Mouse (Mus musculus): Measurements from ENCODE around the gene Mpped1.
A peak's percentile ranks its signal among the peaks of the same experiment; 100 is the strongest.

DNA sequence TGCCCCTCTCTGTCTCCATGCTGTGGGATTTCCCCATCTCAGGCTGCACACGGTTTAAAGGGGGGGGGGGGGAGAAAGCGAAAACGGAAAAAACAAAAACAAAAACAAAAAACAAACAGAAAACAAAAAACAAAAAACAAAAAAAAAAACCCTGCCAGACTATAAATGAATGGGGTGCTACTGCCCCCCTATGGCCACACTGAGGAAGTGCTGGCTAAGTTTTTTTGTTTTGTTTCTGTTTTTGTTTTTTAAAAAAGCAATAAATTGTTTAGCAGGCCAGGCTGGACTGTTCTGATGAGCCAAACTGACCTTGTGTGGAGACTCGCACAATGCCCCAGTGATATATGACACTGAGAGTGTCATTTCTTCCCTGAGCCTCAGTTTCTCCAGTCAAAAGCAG is 20.3 kb upstream of the Mpped1 start:
- TF ChIP-seq CTCF (IDR thresholded peaks at IDR 0.05; ENCODE audit: extremely low read depth, insufficient read depth, insufficient read length, insufficient replicate concordance) (0 out of 2 replicates have a peak, but pooled peaks have one; percentile 6), POLR2A (IDR thresholded peaks at IDR 0.05; ENCODE audit: low read depth, low read length) (no peak)

All from spleen, adult 2 months (tissue).